Mouse (Mus musculus) G1E-ER4 (cell line): ENCODE data around the gene Mef2d. TPM values are rescaled to one million over a fixed set of nuclear protein-coding genes. Genes with fewer than 3 reads are reported as not detected.

ENCODE experiments used
- GATA1 ChIP-seq: IDR thresholded peaks from one replicate; pipeline ENCODE4 v1.8.0; 2012; ENCODE audit warnings: low read length, inconsistent platforms
- polyA plus RNA-seq: library from polyadenylated mRNA; stranded (reverse); fragments of >175 nt; gene quantifications from 2 replicates; pipeline ENCODE4 v1.2.3, GENCODE M21; 2012

Mef2d gene
- polyA plus RNA-seq, 1 experiment = 168 TPM

GRCm38 (mm10) chr3:88144648-88145410 is 2.7 kb downstream of the Mef2d start:
- no peak for TF ChIP-seq GATA1

GRCm38 (mm10) chr3:88145411-88145782 is 3.2 kb downstream of the Mef2d start:
- TF ChIP-seq GATA1 = no peak

GRCm38 (mm10) chr3:88145952-88146351 is 3.8 kb downstream of the Mef2d start:
- TF ChIP-seq GATA1 = no peak

GRCm38 (mm10) chr3:88146376-88147112 is 4.4 kb downstream of the Mef2d start:
- TF ChIP-seq GATA1 = no peak

- TF ChIP-seq GATA1 = no peak
Measured at GRCm38 (mm10) chr3:88147444-88147843, 5.3 kb downstream of the Mef2d start.

GRCm38 (mm10) chr3:88147866-88148265 is 5.7 kb downstream of the Mef2d start:
- no peak for TF ChIP-seq GATA1

GRCm38 (mm10) chr3:88148354-88148753 is 6.2 kb downstream of the Mef2d start:
- no peak for TF ChIP-seq GATA1

- no peak for TF ChIP-seq GATA1
Measured at GRCm38 (mm10) chr3:88148776-88149509, 6.8 kb downstream of the Mef2d start.

GRCm38 (mm10) chr3:88149510-88149974 is 7.4 kb downstream of the Mef2d start:
- no peak for TF ChIP-seq GATA1

- TF ChIP-seq GATA1 = no peak
Measured at GRCm38 (mm10) chr3:88150061-88150998, 8.2 kb downstream of the Mef2d start.

GRCm38 (mm10) chr3:88150999-88151364 is 8.8 kb downstream of the Mef2d start:
- no peak for TF ChIP-seq GATA1

- TF ChIP-seq GATA1 = no peak
Measured at GRCm38 (mm10) chr3:88152056-88152455, 9.9 kb downstream of the Mef2d start.

GRCm38 (mm10) chr3:88153290-88154011 is 11.3 kb downstream of the Mef2d start:
- no peak for TF ChIP-seq GATA1

GRCm38 (mm10) chr3:88154236-88154635 is 12.1 kb downstream of the Mef2d start:
- TF ChIP-seq GATA1 = no peak

GRCm38 (mm10) chr3:88156817-88157216 is 14.6 kb downstream of the Mef2d start:
- TF ChIP-seq GATA1 = no peak
